Mouse (Mus musculus) cerebellum, adult 8-10 months (tissue): Measurements from ENCODE around the gene Doc2b.
"Not testable (repeated sequence)": the region's sequence is repeated elsewhere in the genome, so short reads cannot be mapped to it uniquely, and the experiment has no call there.

Experiments used
- DNase-seq: peaks from one replicate; pipeline ENCODE4 v3.0.0; 2022

Doc2b gene

DNA sequence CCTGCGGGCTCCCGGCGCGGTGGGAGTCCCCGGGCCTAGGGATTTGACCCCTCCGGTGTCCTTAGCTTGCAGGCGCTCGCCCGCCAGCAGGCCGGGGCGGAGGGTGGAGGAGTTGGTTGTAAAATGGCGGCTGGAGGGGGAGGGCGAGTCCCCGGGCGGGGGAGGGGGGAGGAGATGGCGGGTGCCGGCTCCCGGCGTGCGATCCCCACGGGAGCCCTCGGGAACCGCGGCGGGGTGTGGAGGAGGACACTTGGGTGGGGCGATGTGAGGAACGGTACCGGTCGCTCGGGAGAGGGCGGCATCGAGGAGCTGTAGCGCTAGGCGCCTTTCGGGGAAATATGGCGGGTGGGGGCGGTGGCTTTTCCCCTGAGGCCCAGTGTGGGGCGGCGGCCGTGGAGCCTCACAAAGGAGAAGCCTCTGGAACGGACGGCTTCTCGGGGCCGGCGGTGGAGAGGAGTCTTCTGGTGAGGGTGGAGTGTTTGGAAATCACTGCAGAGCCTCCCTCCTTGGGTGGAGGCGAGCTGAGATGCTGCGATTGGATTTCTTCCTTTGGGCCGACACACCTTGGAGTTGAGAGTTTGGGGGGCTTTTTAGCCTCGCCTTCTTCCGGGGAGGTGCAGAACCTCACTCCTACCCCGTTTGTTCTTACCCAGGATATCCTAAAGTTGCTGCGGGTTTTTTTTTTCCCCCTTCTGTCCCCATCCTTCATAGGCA is 62.5 kb downstream of the Doc2b start:
- no peak for DNase-seq

DNA sequence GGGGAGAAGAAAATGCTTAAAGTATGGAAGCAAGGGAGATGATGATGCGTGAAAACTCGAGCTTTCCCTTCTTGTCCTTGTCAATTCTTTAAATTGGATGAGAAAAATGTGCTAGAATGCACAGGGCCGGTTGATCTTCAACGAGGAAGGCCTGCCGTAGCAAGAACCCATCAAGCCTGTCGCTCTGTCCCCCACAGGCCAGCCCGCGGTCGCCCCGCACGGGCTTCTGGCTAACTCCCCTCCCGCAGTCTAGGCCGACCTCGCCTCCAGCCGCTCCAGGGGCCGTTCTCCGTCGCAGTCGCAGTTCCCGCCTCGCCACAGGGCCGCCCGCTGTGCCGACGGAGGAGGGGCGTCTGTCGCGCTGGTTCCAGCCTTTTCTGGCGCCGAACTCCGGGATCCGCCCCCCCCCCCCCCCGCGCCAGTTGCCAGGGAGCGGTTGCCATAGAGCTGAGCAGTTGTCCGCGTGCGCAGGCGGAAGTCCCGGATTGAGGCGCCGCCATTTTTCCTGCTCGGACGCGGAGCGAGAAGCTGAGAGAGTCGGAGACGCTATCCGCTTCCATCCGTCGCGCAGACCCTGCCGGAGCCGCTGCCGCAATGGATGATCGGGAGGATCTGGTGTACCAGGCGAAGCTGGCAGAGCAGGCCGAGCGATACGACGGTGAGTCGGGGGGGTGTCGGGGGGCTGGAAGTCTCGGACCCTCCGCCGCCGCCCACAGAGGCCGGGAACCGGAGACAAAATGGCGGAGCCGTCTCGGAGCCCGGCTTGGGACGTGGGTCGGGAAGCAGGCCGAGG is 63.2 kb downstream of the Doc2b start, which contains the start of gene Ywhae:
Gene Ywhae, plus strand, starts transcription at position 436 of the 793 bp plus-strand sequence.
- DNase-seq = peak; percentile 88

DNA sequence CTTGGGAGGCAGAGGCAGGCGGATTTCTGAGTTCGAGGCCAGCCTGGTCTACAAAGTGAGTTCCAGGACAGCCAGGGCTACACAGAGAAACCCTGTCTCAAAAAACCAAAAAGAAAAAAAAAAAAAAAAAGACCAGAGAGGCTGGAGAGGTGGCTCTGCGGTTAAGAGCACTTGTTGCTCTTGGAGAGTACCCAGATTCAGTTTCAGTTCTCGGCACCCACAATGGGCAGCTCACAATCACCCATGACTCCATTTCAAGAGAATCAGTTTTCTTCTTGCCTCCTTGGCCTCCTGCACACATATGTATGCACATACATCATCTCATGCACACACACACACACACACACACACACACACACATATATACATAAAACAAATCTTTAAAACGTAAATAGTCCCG is 68.2 kb downstream of the Doc2b start:
- not testable (repeated sequence) for DNase-seq

DNA sequence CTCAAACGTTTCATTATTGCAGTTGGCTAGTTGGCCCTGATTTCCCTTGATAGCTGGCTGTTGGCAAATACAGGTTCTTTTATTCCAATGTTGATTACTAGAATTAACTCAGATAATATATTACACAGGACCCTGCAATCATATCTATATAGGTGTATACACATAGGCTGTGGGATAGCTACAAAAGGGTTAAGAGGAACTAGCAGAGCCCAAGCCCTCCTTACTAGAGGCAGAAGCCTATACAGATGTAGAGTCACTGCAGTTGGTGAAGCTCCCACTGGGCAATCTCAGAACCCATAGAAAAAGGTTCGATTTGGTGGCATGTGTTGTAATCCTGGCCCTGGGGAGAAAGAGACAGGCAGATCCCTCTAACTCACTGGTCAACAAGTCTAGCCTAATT is 68.7 kb downstream of the Doc2b start:
- no peak for DNase-seq

DNA sequence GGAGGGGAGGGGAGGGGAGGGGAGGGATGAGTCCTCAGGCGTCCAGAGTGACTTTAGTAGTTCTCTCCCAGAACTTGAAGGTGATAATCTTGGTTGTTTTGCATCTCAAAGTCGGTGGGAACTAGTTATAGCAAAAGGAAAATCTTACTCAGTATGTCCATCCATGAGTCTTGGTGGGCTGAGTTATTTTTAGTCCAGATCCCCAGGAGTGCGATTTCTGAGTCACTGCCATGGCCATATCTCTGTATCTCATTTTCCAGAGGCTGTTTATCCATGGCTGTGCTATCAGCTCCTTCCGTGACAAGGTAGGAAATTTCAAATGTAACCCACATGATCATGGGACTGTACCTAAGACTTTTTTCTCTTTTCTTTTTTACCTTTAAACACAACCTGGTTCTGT is 73.5 kb downstream of the Doc2b start:
- DNase-seq = no peak
